Mouse (Mus musculus) left cerebral cortex, adult 11 months (tissue): ENCODE measurements at regions not wholly inside any gene's neighbourhood (a gene's known extent, or its start where the extent isn't known, plus 50 kb on each side); places are given as distances from the start of the nearest gene placed in this dataset.
A peak's percentile ranks its signal among the peaks of the same experiment; 100 is the strongest.
"Not testable (repeated sequence)": the region's sequence is repeated elsewhere in the genome, so short reads cannot be mapped to it uniquely, and the experiment has no call there.

Experiments
- DNase-seq: peaks from one replicate; pipeline ENCODE4 v3.0.0; 2022; ENCODE audit warnings: low spot score

GRCm38 (mm10) chr10:46087766-46088165 lies 510.1 kb downstream of the Hace1 start:
- no peak for DNase-seq

GRCm38 (mm10) chr10:46100837-46101236 lies 523.2 kb downstream of the Hace1 start:
- DNase-seq, result no peak

GRCm38 (mm10) chr10:46108810-46109209 lies 531.2 kb downstream of the Hace1 start:
- no peak for DNase-seq

- DNase-seq, result no peak
Measured at GRCm38 (mm10) chr10:46114631-46115130, 537.1 kb downstream of the Hace1 start.

GRCm38 (mm10) chr10:46122409-46122808 lies 544.8 kb downstream of the Hace1 start:
- not testable (repeated sequence) for DNase-seq

GRCm38 (mm10) chr10:46123795-46124194 lies 546.2 kb downstream of the Hace1 start:
- DNase-seq, result no peak

- no peak for DNase-seq
Measured at GRCm38 (mm10) chr10:46135120-46135748, 557.6 kb downstream of the Hace1 start.

- no peak for DNase-seq
Measured at GRCm38 (mm10) chr10:46174035-46174434, 596.4 kb downstream of the Hace1 start.

GRCm38 (mm10) chr10:46185763-46186458 lies 608.3 kb downstream of the Hace1 start:
- no peak for DNase-seq

- no peak for DNase-seq
Measured at GRCm38 (mm10) chr10:46194143-46194542, 616.5 kb downstream of the Hace1 start.

- no peak for DNase-seq
Measured at GRCm38 (mm10) chr10:46226837-46227402, 649.3 kb downstream of the Hace1 start.

GRCm38 (mm10) chr10:46229608-46230007 lies 652.0 kb downstream of the Hace1 start:
- no peak for DNase-seq

GRCm38 (mm10) chr10:46235581-46235980 lies 658.0 kb downstream of the Hace1 start:
- peak; percentile 5 for DNase-seq

- DNase-seq, result no peak
Measured at GRCm38 (mm10) chr10:46255575-46255974, 677.9 kb downstream of the Hace1 start.

GRCm38 (mm10) chr10:46269710-46270109 lies 692.1 kb downstream of the Hace1 start:
- DNase-seq, result no peak

- DNase-seq, result no peak
Measured at GRCm38 (mm10) chr10:46273846-46274245, 696.2 kb downstream of the Hace1 start.

GRCm38 (mm10) chr10:46294290-46294689 lies 716.7 kb downstream of the Hace1 start:
- DNase-seq, result peak; percentile 9

- DNase-seq, result no peak
Measured at GRCm38 (mm10) chr10:46298352-46298751, 720.7 kb downstream of the Hace1 start.

GRCm38 (mm10) chr10:46299521-46299920 lies 721.9 kb downstream of the Hace1 start:
- DNase-seq, result no peak

GRCm38 (mm10) chr10:46320328-46321038 lies 742.9 kb downstream of the Hace1 start:
- no peak for DNase-seq

GRCm38 (mm10) chr10:46321040-46321439 lies 743.4 kb downstream of the Hace1 start:
- DNase-seq, result no peak

GRCm38 (mm10) chr10:46329052-46329451 lies 751.4 kb downstream of the Hace1 start:
- no peak for DNase-seq
